Mouse (Mus musculus) frontal cortex, postnatal 10 days (tissue): ENCODE results near the gene C1qa.

Experiments used
- DNase-seq, 2 experiments: peaks; one replicate each; pipeline ENCODE4 v3.0.0; 2022; ENCODE audit warnings: low spot score in 2 of 2, mixed read lengths in 1 of 2

The C1qa gene

GRCm38 (mm10) chr4:136898637-136899036, at the start of gene C1qa:
TSS of gene C1qa (minus strand) at chr4:136898803.
- DNase-seq = no peak

GRCm38 (mm10) chr4:136945397-136945796, 46.8 kb upstream of the C1qa start:
- no peak for DNase-seq

- DNase-seq = no peak
Observed at GRCm38 (mm10) chr4:136944558-136945350, 46.2 kb upstream of the C1qa start.

DNA sequence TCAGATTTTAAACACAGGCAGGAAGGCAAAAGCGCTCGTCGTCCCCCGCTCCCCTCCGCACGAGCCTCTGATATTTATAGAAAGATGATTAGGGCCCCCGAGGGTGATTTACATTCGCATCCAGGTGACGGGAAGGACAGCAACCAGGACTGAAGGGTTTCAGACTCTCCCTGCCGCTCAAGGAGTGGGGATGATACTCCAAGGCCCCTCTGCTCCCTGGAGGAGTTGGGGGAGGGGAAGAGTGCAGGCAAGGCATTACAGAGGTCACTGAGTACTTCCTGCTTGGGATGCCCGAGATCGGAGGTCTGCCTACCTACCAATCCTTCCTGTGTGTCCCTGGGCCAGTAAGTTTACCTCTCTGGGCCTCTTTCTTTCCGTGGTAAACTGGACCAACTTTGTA, 44.6 kb upstream of the C1qa start:
- DNase-seq = no peak

GRCm38 (mm10) chr4:136942761-136943160, 44.2 kb upstream of the C1qa start:
- DNase-seq = no peak

GRCm38 (mm10) chr4:136937935-136938334, 39.3 kb upstream of the C1qa start:
- DNase-seq = no peak

- no peak for DNase-seq
Observed at GRCm38 (mm10) chr4:136937344-136937743, 38.7 kb upstream of the C1qa start.

DNA sequence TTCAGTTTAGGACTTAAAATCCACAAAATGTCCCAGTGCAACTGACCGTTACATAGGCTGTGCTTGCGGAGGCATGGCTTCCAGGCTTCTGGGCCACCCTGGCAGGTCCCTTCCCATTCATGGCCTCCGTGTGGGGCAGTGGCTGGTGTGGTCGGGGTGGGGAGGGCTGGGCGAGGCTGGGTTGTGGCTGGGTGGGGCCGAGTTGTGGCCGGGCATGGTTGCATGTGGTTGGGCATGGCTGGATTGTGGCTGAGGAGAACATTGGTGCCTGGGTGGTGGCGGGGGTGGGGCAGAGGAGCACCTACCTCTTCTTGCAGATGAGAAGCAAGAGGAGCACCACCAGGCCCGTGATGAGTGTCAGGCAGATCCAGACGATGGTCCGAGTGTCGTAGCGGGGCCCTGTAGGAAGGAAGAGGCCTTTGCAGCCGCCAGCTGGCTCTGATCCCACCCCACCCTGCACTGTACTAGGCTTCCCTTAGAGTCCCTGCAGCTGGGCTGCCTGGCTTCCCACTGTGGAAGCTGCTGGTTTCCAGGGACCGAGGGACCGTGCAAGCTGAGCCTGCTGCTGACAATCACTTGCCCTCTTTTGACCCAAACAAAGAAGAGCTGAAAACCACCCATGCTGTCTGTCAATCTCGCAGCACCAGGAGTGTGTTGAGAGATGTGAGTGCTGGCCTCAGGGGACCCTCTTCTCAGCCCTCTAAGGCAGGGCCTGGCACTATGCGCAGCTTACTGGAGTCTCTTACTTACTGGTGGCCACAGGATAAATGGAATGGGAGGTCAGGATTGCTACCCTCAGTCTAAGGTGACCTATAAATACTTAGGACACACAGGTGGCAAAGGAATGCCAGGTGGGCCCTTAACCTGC, 36.4 kb upstream of the C1qa start:
- DNase-seq = no peak

DNA sequence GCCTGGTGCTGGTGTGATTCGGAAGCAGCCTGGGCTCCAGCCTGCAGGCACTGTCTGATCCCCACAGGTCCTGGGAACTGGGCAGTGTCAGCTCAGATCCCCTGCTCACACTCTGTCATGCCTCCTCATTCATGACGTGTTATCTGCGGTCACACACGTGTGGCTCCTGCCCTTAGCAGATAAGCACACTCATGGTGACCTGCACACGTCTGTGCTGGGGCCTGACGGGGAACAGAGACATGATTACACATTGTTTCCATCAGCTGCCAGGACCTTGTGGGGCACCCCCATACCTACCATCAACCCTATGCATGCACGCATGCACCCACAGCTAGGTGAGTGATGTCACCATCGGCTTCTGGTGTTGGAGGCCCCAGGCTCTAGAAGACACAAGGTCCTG, 31.9 kb upstream of the C1qa start:
- DNase-seq = no peak

GRCm38 (mm10) chr4:136928928-136929327, 30.3 kb upstream of the C1qa start:
- DNase-seq = no peak

DNA sequence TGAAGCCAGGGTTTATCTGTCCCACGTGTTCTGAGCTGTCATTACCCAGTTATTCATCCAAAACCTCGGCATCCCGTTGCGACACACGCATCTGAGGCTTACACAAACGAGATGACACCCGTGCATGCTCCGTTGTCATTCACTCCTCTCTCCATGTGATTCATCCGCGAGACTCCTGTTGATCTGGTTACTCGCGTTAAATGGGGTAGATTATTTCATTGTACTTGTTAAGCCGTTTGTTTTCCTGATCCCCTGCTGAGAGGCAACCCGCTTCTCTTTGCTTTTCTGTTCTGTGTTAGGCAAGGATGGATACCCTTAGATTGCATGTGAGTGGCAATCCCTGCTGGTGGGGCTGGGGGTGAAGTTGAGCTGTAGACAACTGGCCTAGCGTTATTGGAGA, 27.2 kb upstream of the C1qa start:
- no peak for DNase-seq

DNA sequence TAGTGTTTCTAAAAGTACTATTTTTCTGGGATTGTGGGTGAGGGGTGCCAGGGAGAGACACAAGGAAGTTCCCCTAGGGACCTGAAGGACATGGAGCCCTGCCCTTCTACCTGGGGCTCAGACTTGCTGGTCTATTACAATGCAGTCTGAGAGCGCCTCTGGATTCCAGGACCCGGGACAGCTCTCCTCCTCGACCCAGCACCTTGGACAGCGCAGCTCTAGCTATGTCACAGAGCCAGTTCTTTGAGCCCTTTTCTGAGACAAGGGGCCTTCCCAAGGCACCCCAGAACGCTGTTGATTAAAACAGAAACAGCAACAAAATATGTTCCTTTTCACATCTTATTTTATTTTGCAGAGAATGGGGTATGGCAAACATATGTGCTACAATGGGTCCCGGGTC, 25.9 kb upstream of the C1qa start:
- DNase-seq = no peak

DNA sequence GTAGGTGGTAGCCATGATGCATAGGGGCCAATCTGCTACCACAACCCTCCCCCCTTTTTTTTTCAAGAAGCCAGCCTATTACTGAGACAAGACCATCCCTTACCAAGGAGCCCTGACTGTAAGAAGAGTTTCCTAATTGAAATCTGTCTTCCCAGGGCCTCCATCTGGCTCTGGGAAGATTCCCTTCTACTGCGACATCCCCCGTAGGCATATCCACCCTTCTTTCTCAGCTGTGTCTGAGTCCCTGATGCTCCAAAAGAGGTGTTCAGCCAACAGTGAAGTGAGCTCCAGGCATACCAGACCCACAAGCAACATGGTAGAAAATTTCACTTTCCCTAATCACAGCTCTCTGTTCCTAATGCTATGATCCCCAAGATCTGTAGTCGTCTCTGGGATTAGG, 20.9 kb upstream of the C1qa start:
- DNase-seq = no peak

DNA sequence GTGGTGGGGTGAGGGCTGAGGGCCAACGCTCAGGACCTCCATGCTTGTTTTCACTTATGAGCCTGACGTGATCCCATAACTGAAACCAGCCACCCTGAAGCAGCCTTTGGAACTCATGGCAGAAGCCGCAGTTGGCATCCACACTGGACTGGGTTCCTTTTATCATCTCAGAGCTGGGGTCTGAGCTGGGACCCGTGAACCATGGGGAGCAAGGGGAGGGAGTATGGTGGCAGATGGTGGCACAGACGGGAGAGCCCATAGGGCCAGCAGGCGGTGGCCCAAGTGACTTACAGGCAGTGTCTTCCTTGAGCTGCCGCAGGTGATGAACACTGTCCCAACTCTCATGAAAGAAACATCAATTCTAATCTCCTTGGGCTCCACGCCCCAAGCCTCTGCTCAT, 20.2 kb upstream of the C1qa start:
- DNase-seq = no peak

DNA sequence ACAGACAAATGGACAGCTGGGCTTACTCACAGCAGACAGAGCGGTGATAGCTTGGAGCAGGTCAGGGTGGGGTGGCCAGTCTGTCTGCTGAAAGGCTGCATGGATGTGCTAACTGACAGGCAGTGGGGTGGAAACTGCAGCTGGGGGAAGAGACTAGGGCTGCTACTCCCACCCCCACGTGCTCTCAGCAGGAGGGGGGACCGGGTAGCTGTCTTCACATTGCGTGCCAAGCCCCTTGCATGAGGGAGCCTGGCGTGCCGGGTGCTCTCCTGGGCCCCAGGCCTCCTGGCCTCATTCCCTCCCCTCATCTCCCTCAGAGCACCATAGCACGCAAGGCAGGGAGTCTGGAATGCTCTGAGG, 18.5 kb upstream of the C1qa start:
- no peak for DNase-seq

- DNase-seq = no peak
Observed at GRCm38 (mm10) chr4:136916359-136917164, 18.0 kb upstream of the C1qa start.

GRCm38 (mm10) chr4:136912841-136913240, 14.2 kb upstream of the C1qa start:
- DNase-seq = no peak

GRCm38 (mm10) chr4:136911804-136912203, 13.2 kb upstream of the C1qa start:
- DNase-seq = no peak

GRCm38 (mm10) chr4:136911211-136911646, 12.6 kb upstream of the C1qa start:
- DNase-seq = no peak

DNA sequence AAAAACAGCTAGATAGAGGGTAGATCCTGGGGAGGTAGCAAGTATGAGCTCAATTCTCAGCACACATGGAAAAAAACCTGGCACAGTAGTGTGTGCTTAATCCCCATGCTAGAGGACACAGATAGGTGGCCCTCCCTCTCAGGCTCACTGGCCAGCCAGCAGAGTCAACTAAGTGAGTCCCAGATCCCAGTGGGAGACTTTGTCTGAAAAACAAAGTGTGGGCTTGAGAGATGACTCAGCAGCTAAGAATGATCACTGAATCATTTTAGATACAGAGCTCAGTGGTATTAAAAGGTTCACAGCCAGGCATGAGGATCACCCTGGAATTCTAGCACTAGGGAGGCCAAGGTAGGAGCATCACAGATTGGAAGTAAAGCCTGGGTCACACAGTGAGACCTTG, 9.2 kb upstream of the C1qa start:
- no peak for DNase-seq

- DNase-seq = no peak
Observed at GRCm38 (mm10) chr4:136907033-136907432, 8.4 kb upstream of the C1qa start.
